20 mouse cellular contexts compared by ENCODE assay signal in genomic region chr3:51493272-51493838, GRCm38 (mm10). TPM values are rescaled to one million over a fixed set of nuclear protein-coding genes. Genes with fewer than 3 reads are reported as not detected.
DNase-seq lines count a peak whose midpoint lies in the region; ATAC-seq and TF ChIP-seq lines count a peak whose summit lies in the region.
"Had no signal": no experiment of that assay in that cellular context is flagged by ENCODE, and none has a peak within 500 bp of the region (broad histone marks: within the 10 kb centered on the region; RNA-seq: fewer than 3 reads in every experiment).

No protein-coding gene starts in this region.

- H3K9me3 ChIP-seq in heart, embryonic 12.5 days (replicated peaks): no peaks in the 10 kb centered on the region
- H3K9me3 ChIP-seq in lung, embryonic 14.5 days (ENCODE audit: low read depth, low read length): no peaks in the 10 kb centered on the region
- no peaks in the 10 kb centered on the region for H3K9me3 ChIP-seq in ES-E14 (ENCODE audit: control insufficient read depth, insufficient read depth, low read depth, low read length)
- H3K9me3 ChIP-seq in heart, embryonic 16.5 days (replicated peaks; ENCODE audit: control insufficient read depth, low read length): no peaks in the 10 kb centered on the region
- H3K9me3 ChIP-seq: forebrain, embryonic 13.5 days; hindbrain, embryonic 12.5 days; limb, embryonic 12.5 days; midbrain, embryonic 12.5 days had no signal

- TF ChIP-seq CTCF in lung, embryonic 14.5 days (IDR thresholded peaks at IDR 0.05; ENCODE audit: low read depth): no peak

- H3K27ac ChIP-seq in heart, embryonic 12.5 days (ENCODE audit: poor library complexity, severe bottlenecking): no peak overlapping the region
- peak overlapping the region; percentile 3; the same call in 1 of the 2 replicates for H3K27ac ChIP-seq in lung, embryonic 14.5 days (ENCODE audit: low read depth)
- H3K27ac ChIP-seq in ES-E14 (ENCODE audit: insufficient read depth, low read depth, low read length, poor library complexity, severe bottlenecking): no peak overlapping the region
- peak overlapping the region; percentile 50 for H3K27ac ChIP-seq in heart, embryonic 16.5 days (ENCODE audit: low read length)
- H3K27ac ChIP-seq: forebrain, embryonic 13.5 days; hindbrain, embryonic 12.5 days; limb, embryonic 12.5 days; midbrain, embryonic 12.5 days had no signal

- peaks cover 13% of the 10 kb centered on the region for H3K4me1 ChIP-seq in heart, embryonic 12.5 days (replicated peaks)
- peaks cover 6% of the 10 kb centered on the region; the same call in 1 of the 2 replicates for H3K4me1 ChIP-seq in lung, embryonic 14.5 days (ENCODE audit: insufficient read depth)
- peaks cover 0 to 4% of the 10 kb centered on the region in 2 experiments; a peak in 1 of 4 replicates for H3K4me1 ChIP-seq in ES-E14 (ENCODE audit: control insufficient read depth in 2 of 2, insufficient read depth in 2 of 2, low read length in 2 of 2, poor library complexity in 1 of 2)
- H3K4me1 ChIP-seq in heart, embryonic 16.5 days (ENCODE audit: control insufficient read depth, insufficient read depth, low read length): peaks cover 12% of the 10 kb centered on the region
- H3K4me1 ChIP-seq: hindbrain, embryonic 12.5 days; limb, embryonic 12.5 days; midbrain, embryonic 12.5 days had no signal

- H3K4me3 ChIP-seq in heart, embryonic 12.5 days: no peak overlapping the region
- H3K4me3 ChIP-seq in lung, embryonic 14.5 days (ENCODE audit: low read depth, low read length): no peak overlapping the region
- H3K4me3 ChIP-seq in ES-E14 (ENCODE audit: insufficient read depth in 1 of 2, low read depth in 1 of 2, low read length in 2 of 2, poor library complexity in 1 of 2, severe bottlenecking in 1 of 2): no peak overlapping the region
- no peak overlapping the region for H3K4me3 ChIP-seq in heart, embryonic 16.5 days (ENCODE audit: low read length)
- H3K4me3 ChIP-seq: forebrain, embryonic 13.5 days; hindbrain, embryonic 12.5 days; limb, embryonic 12.5 days; midbrain, embryonic 12.5 days had no signal

- H3K36me3 ChIP-seq in heart, embryonic 12.5 days: peaks cover 27% of the 10 kb centered on the region
- H3K36me3 ChIP-seq in lung, embryonic 14.5 days (ENCODE audit: insufficient read depth): peaks cover 16% of the 10 kb centered on the region
- peaks cover 2% of the 10 kb centered on the region; the same call in 1 of the 2 replicates for H3K36me3 ChIP-seq in ES-E14 (ENCODE audit: control insufficient read depth, insufficient read depth, low read length, poor library complexity, severe bottlenecking)
- peaks cover 12% of the 10 kb centered on the region for H3K36me3 ChIP-seq in heart, embryonic 16.5 days (ENCODE audit: control insufficient read depth, insufficient read depth)

- in situ Hi-C loops in ES-E14 (cut with MboI; ENCODE audit: low sequenced_read_pairs in 2 of 2, unreplicated experiment in 2 of 2): loop anchor here in 1 of 2 experiments (25.0 kb wide), 1 partner anchor 744 kb away; no protein-coding TSS in a partner anchor

- no peaks in the 10 kb centered on the region for H3K27me3 ChIP-seq in heart, embryonic 12.5 days (replicated peaks)
- H3K27me3 ChIP-seq in lung, embryonic 14.5 days (ENCODE audit: insufficient read depth, low read length): no peaks in the 10 kb centered on the region
- H3K27me3 ChIP-seq in heart, embryonic 16.5 days (ENCODE audit: control insufficient read depth, insufficient read depth, low read length): no peaks in the 10 kb centered on the region
- H3K27me3 ChIP-seq: forebrain, embryonic 13.5 days; hindbrain, embryonic 12.5 days; limb, embryonic 12.5 days; midbrain, embryonic 12.5 days had no signal

- H3K4me2 ChIP-seq in heart, embryonic 12.5 days: no peak overlapping the region
- H3K4me2 ChIP-seq in lung, embryonic 14.5 days: no peak overlapping the region
- no peak overlapping the region for H3K4me2 ChIP-seq in heart, embryonic 16.5 days (ENCODE audit: low read depth, low read length)
- H3K4me2 ChIP-seq: forebrain, embryonic 13.5 days; hindbrain, embryonic 12.5 days; limb, embryonic 12.5 days; liver, embryonic 11.5 days; midbrain, embryonic 12.5 days had no signal

- peak; percentile 38 to 51 for DNase-seq in heart, adult 18-20 months
- DNase-seq in lung, embryonic 14.5 days: peak; percentile 19
- DNase-seq in lung, postnatal 10 days: no peak
- DNase-seq in ES-E14 (ENCODE audit: low read depth, low spot score): no peak
- DNase-seq in ovary, postnatal 14 days (ENCODE audit: low spot score): no peak
- DNase-seq in urinary bladder, postnatal 14 days (ENCODE audit: low spot score): no peak
- DNase-seq: adrenal gland, postnatal 25 days; cerebellum, adult 8-10 months; gastrocnemius, postnatal 10 days; kidney, adult 8-10 months; kidney, postnatal 14 days; liver, postnatal 0 days had no signal

- H3K9ac ChIP-seq in heart, embryonic 12.5 days: no peak overlapping the region
- H3K9ac ChIP-seq in lung, embryonic 14.5 days: no peak overlapping the region
- no peak overlapping the region for H3K9ac ChIP-seq in ES-E14 (ENCODE audit: insufficient read depth, low read depth, low read length, poor library complexity, severe bottlenecking)
- H3K9ac ChIP-seq in heart, embryonic 16.5 days (ENCODE audit: low read length): no peak overlapping the region
- H3K9ac ChIP-seq: forebrain, embryonic 13.5 days; hindbrain, embryonic 12.5 days; limb, embryonic 12.5 days; liver, postnatal 0 days; midbrain, embryonic 12.5 days had no signal

- WGBS in heart, embryonic 12.5 days: 63% methylated on average over 13 of the region's 13 CpGs
- 70% methylated on average over 13 of the region's 13 CpGs for WGBS in lung, embryonic 14.5 days
- 45% methylated on average over 13 of the region's 13 CpGs for WGBS in heart, embryonic 16.5 days

- ATAC-seq in heart, embryonic 12.5 days (ENCODE audit: insufficient number of reproducible peaks, low FRiP score): no peak
- ATAC-seq in lung, embryonic 14.5 days (ENCODE audit: insufficient read depth): 0 out of 2 replicates have a peak, but pooled peaks have one; percentile 41
- peak; percentile 52 for ATAC-seq in heart, embryonic 16.5 days (replicated peaks; ENCODE audit: extremely low read depth, insufficient read depth, low FRiP score)
- ATAC-seq: forebrain, embryonic 13.5 days; inflammation-experienced regulatory T-cells, adult 6 months; liver, postnatal 0 days had no signal

TF ChIP-seq in ES-E14, 5 proteins besides CTCF, POLR2A, EP300 and RAD21:
- no peak for TF ChIP-seq ZNF384 (IDR thresholded peaks at IDR 0.05; ENCODE audit: low read depth, low read length)
- peak; percentile 61 for TF ChIP-seq MAFK (IDR thresholded peaks at IDR 0.05; ENCODE audit: insufficient read depth, low read depth, low read length)

RNA-seq across cellular contexts. Expression of gene Rab33b, which starts 9.6 kb away (rescaled TPM):
- total RNA-seq in heart, adult 18-20 months (2021): 1 to 10 TPM; 8.9 to 9.9 TPM
- polyA plus RNA-seq in heart, embryonic 12.5 days (2016; fragmentation: Nextera tagmentation; extraction: Ambion mirVana): 16.7 and 17.4 TPM in 2 replicates
- polyA plus RNA-seq in lung, embryonic 14.5 days (2014; fragmentation: Nextera tagmentation; extraction: Ambion mirVana): 17.8 and 21.3 TPM in 2 replicates
- total RNA-seq in ES-E14 (2012; rRNA removed): 4.0 and 7.5 TPM in 2 replicates
- 15.6 and 16.9 TPM in 2 replicates for polyA plus RNA-seq in heart, embryonic 16.5 days (2015; fragmentation: Nextera tagmentation; extraction: Ambion mirVana)

Comparison
In these comparisons a context has a peak if more than half of its experiments do, and no peak if none do; other contexts are left out.
1. DNase-seq: peak in heart, adult 18-20 months (2 of 2) and lung, embryonic 14.5 days (single experiment); none in lung, postnatal 10 days (single experiment), ES-E14 (single experiment), ovary, postnatal 14 days (single experiment) and urinary bladder, postnatal 14 days (single experiment).
2. H3K27ac ChIP-seq: peak in lung, embryonic 14.5 days (single experiment) and heart, embryonic 16.5 days (single experiment); none in heart, embryonic 12.5 days (single experiment) and ES-E14 (single experiment).